Mouse (Mus musculus): Measurements from ENCODE around the gene Sp1. TPM values are rescaled to one million over a fixed set of nuclear protein-coding genes. Genes with fewer than 3 reads are reported as not detected.

Gene Sp1
- polyA plus RNA-seq, 1 experiment from 2014 or later = 10.0 TPM

DNA sequence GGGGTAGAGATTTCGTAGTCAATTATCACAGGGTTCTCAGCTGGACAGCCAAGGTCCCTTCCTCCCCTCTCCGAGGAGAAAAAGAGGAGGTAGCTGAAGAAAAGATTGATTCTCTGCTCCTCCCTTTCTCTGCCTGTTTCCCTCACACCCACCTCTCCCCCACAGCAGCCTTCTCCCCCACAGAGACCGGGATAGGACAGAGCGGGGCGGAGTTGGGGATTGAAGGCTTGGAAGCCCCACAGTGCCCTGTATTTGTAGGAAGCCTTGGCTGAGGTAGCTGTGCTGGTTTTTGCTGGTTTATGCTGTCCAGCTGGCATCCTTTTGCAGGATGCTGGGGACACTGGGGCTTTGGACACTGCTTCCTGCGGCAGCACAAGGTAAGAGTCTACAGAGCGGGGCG, 39.2 kb downstream of the Sp1 start, which contains the start of gene Amhr2:
Gene Amhr2, plus strand, starts transcription at position 222 of the 400 bp plus-strand sequence.
- H3K4me2 ChIP-seq (replicated peaks) = no peak within 1 kb of the TSS
- no peaks in the 10 kb centered on the region for H3K27me3 ChIP-seq
- no peak within 1 kb of the TSS for H3K4me3 ChIP-seq (replicated peaks)
- H3K36me3 ChIP-seq = no peaks in the 10 kb centered on the region
- no peak within 1 kb of the TSS for H3K9ac ChIP-seq
- 67% methylated on average over 8 of the region's 8 CpGs for WGBS
- H3K4me1 ChIP-seq = no peaks in the 10 kb centered on the region
- ATAC-seq (ENCODE audit: insufficient number of reproducible peaks, low FRiP score, low TSS enrichment, low read depth) = no peak
- no peaks in the 10 kb centered on the region for H3K9me3 ChIP-seq (replicated peaks)
- H3K27ac ChIP-seq (replicated peaks) = no peak within 1 kb of the TSS

DNA sequence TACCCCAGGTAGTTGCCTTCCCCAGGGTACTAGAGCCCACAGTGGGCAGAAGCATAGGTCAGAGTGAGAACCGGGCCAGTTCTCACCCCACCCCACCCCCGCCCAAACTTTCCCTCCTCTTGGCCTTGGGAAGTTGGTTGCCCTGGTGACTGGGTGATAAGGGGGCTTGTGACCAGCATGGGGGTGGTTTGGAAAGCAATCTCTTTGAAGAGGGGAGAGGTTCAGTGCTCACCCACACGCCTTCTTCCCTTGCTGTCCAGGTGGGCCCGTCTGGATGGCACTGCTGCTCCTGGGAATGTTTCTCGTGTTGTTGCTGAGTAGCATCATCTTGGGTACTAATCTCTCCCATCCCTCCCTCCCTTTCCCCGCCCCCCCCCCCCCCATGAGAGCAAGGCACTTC, 40.5 kb downstream of the Sp1 start:
- H3K27ac ChIP-seq (replicated peaks) = no peak overlapping the region
- H3K9me3 ChIP-seq (replicated peaks) = no peaks in the 10 kb centered on the region
- no peaks in the 10 kb centered on the region for H3K36me3 ChIP-seq
- no peak overlapping the region for H3K9ac ChIP-seq
- no peaks in the 10 kb centered on the region for H3K27me3 ChIP-seq
- H3K4me3 ChIP-seq (replicated peaks) = no peak overlapping the region
- H3K4me2 ChIP-seq (replicated peaks) = no peak overlapping the region
- H3K4me1 ChIP-seq = no peaks in the 10 kb centered on the region
- WGBS = 55% methylated on average over 5 of the region's 6 CpGs
- ATAC-seq (ENCODE audit: insufficient number of reproducible peaks, low FRiP score, low TSS enrichment, low read depth) = no peak

DNA sequence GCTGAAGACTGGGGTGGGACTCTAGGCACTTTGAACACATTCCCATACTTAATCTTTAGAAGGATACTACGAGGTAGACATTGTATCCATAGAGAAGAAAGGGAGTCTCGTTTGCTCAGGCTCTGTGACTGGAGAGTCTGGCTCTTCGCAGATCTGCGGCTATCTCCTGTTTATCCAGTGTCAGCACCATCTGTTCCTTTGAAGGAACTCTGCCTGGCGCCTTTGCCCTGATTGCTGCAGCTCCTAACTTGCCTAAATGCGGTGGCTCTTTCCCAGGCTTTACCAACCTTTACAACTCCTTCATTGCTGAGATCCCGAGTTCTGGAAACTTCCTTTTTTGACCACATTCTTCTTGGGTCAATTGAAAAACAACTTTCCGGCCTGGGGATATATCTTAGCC, 43.4 kb downstream of the Sp1 start:
- ATAC-seq (ENCODE audit: insufficient number of reproducible peaks, low FRiP score, low TSS enrichment, low read depth) = no peak
- no peaks in the 10 kb centered on the region for H3K4me1 ChIP-seq
- no peak overlapping the region for H3K27ac ChIP-seq (replicated peaks)
- no peak overlapping the region for H3K9ac ChIP-seq
- no peak overlapping the region for H3K4me3 ChIP-seq (replicated peaks)
- H3K9me3 ChIP-seq (replicated peaks) = no peaks in the 10 kb centered on the region
- no peaks in the 10 kb centered on the region for H3K27me3 ChIP-seq
- no peak overlapping the region for H3K4me2 ChIP-seq (replicated peaks)
- H3K36me3 ChIP-seq = no peaks in the 10 kb centered on the region
- WGBS = 69% methylated on average over 8 of the region's 8 CpGs

DNA sequence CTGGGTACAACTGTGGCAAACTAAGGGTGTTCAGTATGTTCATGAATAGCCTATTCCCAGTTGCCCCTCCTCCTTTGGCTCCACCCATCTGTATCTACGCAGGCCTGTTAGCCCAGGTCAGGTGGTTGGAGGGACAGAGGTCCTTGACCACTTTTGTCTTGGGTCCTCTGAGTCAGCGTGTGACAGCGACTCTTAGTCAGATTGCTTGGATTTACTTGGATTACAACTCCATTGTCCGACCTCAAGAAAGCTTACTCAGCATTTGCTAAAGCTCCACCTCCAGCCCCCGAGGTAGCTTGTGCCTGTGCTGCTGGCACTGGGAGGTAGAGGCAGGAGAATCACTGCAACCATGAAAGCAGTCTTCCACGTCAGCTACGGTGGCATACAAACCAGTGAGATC, 45.0 kb downstream of the Sp1 start:
- H3K36me3 ChIP-seq = no peaks in the 10 kb centered on the region
- H3K9ac ChIP-seq = no peak overlapping the region
- no peaks in the 10 kb centered on the region for H3K4me1 ChIP-seq
- no peak overlapping the region for H3K27ac ChIP-seq (replicated peaks)
- no peak overlapping the region for H3K4me2 ChIP-seq (replicated peaks)
- no peaks in the 10 kb centered on the region for H3K9me3 ChIP-seq (replicated peaks)
- no peak for ATAC-seq (ENCODE audit: insufficient number of reproducible peaks, low FRiP score, low TSS enrichment, low read depth)
- no peaks in the 10 kb centered on the region for H3K27me3 ChIP-seq
- no peak overlapping the region for H3K4me3 ChIP-seq (replicated peaks)
- whole genome bisulfite sequencing = 24% methylated on average over 7 of the region's 7 CpGs

DNA sequence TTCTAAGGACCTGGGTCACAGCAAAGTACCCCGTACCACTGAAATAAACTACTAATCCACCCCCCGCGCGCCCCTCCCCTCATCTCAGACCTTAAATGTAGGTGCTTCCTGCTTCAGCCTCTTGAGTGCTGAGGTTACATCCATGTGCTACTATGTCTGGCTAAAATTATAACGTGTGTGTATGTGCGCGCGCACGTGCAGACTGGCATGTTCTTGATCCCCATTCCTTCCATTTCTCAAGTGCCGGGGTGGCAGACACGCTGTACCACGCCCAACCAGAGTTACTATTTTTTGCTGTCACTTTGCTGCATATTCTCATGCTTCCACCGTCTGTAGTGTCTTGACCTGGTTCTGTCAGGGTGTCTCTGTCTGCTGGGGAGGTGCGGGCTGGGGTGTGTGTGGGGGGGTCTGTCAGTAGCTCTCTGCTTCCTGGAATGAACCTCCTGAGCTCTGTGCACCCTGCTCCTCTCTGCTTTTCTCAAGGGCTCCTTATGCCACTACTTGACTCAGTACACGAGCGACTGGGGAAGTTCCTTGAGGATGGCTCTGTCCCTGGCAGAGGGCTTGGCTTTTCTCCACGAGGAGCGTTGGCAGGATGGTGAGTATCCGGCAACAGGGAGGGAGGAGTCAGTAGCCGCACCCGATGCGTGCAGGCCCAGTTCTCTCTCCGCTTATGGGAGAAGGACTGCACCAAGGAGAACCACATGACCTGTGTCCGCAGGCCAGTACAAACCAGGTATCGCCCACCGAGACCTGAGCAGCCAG, 45.9 kb downstream of the Sp1 start:
- H3K27me3 ChIP-seq = no peaks in the 10 kb centered on the region
- 73% methylated on average over 26 of the region's 26 CpGs for WGBS
- H3K27ac ChIP-seq (replicated peaks) = no peak overlapping the region
- H3K9ac ChIP-seq = no peak overlapping the region
- H3K9me3 ChIP-seq (replicated peaks) = no peaks in the 10 kb centered on the region
- H3K4me1 ChIP-seq = no peaks in the 10 kb centered on the region
- H3K36me3 ChIP-seq = no peaks in the 10 kb centered on the region
- no peak overlapping the region for H3K4me3 ChIP-seq (replicated peaks)
- H3K4me2 ChIP-seq (replicated peaks) = no peak overlapping the region
- ATAC-seq (ENCODE audit: insufficient number of reproducible peaks, low FRiP score, low TSS enrichment, low read depth) = no peak

DNA sequence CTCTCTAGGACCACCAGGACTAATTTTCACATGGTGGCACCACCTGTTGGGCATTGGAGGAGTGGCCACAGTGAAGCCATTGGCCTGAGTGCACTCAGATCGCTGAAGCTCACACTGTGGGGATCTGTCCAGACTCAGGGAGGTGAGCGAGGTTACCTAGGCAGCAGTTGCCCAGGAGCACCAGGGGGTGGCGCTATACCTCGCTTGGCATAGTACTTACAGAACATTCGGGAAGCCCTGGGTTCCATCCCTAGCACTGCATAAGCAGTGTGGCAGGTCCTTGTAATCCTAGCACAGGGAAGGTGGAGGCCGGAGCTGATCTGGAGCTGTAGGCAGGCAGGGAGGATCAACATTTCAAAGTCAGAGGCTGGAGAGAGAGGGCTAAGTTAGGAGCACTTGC, 50.0 kb downstream of the Sp1 start:
- H3K4me2 ChIP-seq (replicated peaks) = no peak overlapping the region
- H3K9me3 ChIP-seq (replicated peaks) = no peaks in the 10 kb centered on the region
- H3K27me3 ChIP-seq = no peaks in the 10 kb centered on the region
- no peaks in the 10 kb centered on the region for H3K36me3 ChIP-seq
- H3K4me3 ChIP-seq (replicated peaks) = no peak overlapping the region
- H3K4me1 ChIP-seq = peaks cover 19% of the 10 kb centered on the region
- 30% methylated on average over 6 of the region's 6 CpGs for WGBS
- H3K9ac ChIP-seq = no peak overlapping the region
- no peak overlapping the region for H3K27ac ChIP-seq (replicated peaks)
- no peak for ATAC-seq (ENCODE audit: insufficient number of reproducible peaks, low FRiP score, low TSS enrichment, low read depth)

DNA sequence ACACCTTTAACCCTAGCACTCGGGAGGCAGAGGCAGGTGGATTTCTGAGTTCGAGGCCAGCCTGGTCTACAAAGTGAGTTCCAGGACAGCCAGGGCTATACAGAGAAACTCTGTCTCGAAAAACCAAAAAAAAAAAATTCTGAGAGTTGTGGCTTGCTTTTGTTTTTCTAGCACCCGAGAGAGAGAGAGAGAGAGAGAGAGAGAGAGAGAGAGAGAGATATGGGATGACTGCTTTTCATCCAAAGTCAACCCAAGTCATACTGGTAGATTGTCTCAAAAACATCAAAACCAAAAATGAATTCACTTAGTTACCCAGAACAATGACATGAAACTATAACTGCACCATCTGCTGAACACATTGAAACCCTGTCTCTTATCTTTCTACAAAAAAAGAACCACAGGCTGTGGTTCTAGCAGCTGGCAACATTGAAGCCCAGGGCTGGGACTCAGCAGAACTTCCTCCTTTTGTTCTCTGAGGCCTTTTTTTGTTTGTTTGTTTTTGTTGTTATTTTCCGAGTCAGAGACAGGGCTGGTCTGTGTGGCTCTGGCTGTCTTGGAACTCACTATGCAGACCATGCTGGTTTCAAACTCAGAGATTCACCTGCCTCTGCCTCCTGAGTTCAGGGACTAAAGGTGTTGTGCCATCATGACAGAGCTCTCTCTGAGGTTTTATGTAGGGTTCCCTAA, 52.2 kb downstream of the Sp1 start:
- no peaks in the 10 kb centered on the region for H3K9me3 ChIP-seq (replicated peaks)
- peak overlapping the region; percentile 51 for H3K4me3 ChIP-seq (replicated peaks)
- peaks cover 19% of the 10 kb centered on the region for H3K4me1 ChIP-seq
- 0 out of 2 replicates have a peak overlapping the region, but pooled peaks have one; percentile 12 for H3K27ac ChIP-seq (replicated peaks)
- no peak for ATAC-seq (ENCODE audit: insufficient number of reproducible peaks, low FRiP score, low TSS enrichment, low read depth)
- 66% methylated on average over 5 of the region's 5 CpGs for WGBS
- no peak overlapping the region for H3K9ac ChIP-seq
- H3K36me3 ChIP-seq = peaks cover 6% of the 10 kb centered on the region
- H3K4me2 ChIP-seq (replicated peaks) = peak overlapping the region; percentile 56
- H3K27me3 ChIP-seq = no peaks in the 10 kb centered on the region

DNA sequence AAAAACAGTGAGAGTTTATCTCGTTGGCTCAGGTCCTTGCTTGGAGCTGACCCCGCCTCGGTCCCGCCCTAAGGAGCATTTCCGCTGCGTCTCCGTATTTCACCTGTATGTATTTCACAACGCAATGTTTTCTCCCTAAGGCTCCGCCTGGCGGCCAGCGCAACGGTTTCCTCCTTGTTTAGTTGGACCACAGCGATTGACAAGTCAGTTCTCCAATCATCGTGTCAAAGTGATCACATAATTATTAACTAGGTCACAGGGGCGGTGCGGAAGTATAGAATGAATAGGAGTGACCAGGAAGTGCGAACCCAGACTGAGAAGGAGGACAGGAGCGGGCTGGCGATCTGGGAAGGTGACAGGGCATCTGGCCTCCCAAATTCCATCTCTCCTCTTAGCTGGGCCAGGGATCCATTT, 53.0 kb downstream of the Sp1 start, which contains the start of gene Prr13:
Gene Prr13, plus strand, starts transcription at position 125 of the 414 bp plus-strand sequence.
- WGBS = under 1% methylated on average over 19 of the region's 19 CpGs
- peak within 1 kb of the TSS; percentile 27 for H3K9ac ChIP-seq
- ATAC-seq (ENCODE audit: insufficient number of reproducible peaks, low FRiP score, low TSS enrichment, low read depth) = peak; percentile 83
- H3K4me1 ChIP-seq = peaks cover 19% of the 10 kb centered on the region
- H3K27ac ChIP-seq (replicated peaks) = peak within 1 kb of the TSS; percentile 12; the same call in 1 of the 2 replicates
- no peaks in the 10 kb centered on the region for H3K27me3 ChIP-seq
- H3K9me3 ChIP-seq (replicated peaks) = no peaks in the 10 kb centered on the region
- peak within 1 kb of the TSS; percentile 56 for H3K4me2 ChIP-seq (replicated peaks)
- H3K36me3 ChIP-seq = peaks cover 8% of the 10 kb centered on the region
- peak within 1 kb of the TSS; percentile 51 for H3K4me3 ChIP-seq (replicated peaks)

DNA sequence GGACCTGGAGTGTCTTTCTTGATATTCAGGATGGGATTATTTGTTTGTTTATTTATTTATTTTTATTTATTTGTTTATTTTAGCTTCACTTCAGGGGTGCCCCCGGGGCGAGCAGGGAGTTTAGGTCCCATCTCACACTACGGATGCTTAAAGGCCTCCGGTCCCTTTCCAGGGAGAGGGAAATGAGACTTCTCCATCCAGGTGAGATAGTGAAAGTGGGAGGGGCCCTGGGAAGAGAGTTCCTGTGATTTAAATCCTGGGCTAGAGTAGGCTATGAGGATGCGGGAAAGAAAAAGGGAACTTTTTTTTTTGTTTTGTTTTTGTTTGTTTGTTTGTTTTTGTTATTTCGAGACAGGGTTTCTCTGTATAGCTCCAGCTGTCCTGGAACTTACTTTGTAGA, 53.4 kb downstream of the Sp1 start:
- no peaks in the 10 kb centered on the region for H3K9me3 ChIP-seq (replicated peaks)

DNA sequence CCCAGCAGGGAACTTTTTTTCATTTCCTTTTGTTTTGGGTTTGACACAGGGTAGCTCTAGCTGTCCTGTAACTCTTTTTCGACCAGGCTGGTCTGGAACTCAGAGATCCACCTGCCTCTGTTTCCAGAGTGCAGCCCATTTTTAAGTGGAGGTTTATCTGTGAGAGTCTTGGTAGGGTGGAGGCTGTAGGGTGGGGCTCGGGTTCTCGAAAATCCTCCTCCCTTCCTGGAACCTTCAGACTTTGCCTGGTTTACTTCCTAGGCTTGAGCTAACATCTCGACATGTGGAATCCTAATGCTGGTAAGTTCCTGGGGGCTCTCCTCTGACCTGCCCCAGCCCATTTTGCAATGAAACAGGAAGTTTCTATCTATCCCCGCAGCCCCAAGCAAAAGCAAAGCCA, 53.9 kb downstream of the Sp1 start:
- 60% methylated on average over 5 of the region's 5 CpGs for WGBS
- no peak for ATAC-seq (ENCODE audit: insufficient number of reproducible peaks, low FRiP score, low TSS enrichment, low read depth)
- no peaks in the 10 kb centered on the region for H3K27me3 ChIP-seq
- H3K9me3 ChIP-seq (replicated peaks) = no peaks in the 10 kb centered on the region
- no peak overlapping the region for H3K9ac ChIP-seq
- H3K4me3 ChIP-seq (replicated peaks) = peak overlapping the region; percentile 51
- peaks cover 8% of the 10 kb centered on the region for H3K36me3 ChIP-seq
- peaks cover 19% of the 10 kb centered on the region for H3K4me1 ChIP-seq
- H3K27ac ChIP-seq (replicated peaks) = no peak overlapping the region
- peak overlapping the region; percentile 56 for H3K4me2 ChIP-seq (replicated peaks)

More for the DNA sequence above, 53.4 kb downstream of the Sp1 start:
- peak overlapping the region; percentile 51 for H3K4me3 ChIP-seq (replicated peaks)
- 29% methylated on average over 6 of the region's 6 CpGs for WGBS
- H3K9ac ChIP-seq = peak overlapping the region; percentile 27
- 0 out of 2 replicates have a peak overlapping the region, but pooled peaks have one; percentile 12 for H3K27ac ChIP-seq (replicated peaks)
- peak overlapping the region; percentile 56 for H3K4me2 ChIP-seq (replicated peaks)
- H3K27me3 ChIP-seq = no peaks in the 10 kb centered on the region
- peaks cover 8% of the 10 kb centered on the region for H3K36me3 ChIP-seq
- ATAC-seq (ENCODE audit: insufficient number of reproducible peaks, low FRiP score, low TSS enrichment, low read depth) = no peak
- H3K4me1 ChIP-seq = peaks cover 19% of the 10 kb centered on the region

DNA sequence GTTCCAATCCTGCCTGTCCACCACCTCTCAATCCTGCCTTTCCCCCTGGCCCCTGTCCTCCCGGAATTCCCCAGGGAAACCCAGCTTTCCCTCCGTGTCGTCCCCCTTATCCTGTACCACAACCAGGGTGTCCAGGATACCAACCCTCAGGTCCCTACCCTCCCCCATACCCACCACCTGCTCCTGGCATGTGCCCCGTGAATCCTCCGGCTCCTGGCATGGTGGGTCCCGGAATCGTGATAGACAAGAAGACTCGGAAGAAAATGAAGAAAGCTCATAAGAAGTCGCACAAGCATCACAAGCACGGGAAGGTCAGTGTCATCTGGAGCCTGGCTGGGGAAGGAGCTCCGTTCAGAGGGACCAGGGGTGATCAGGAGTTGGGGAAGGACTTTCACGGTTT, 54.5 kb downstream of the Sp1 start:
- H3K4me3 ChIP-seq (replicated peaks) = no peak overlapping the region
- no peak overlapping the region for H3K4me2 ChIP-seq (replicated peaks)
- no peak overlapping the region for H3K9ac ChIP-seq
- no peaks in the 10 kb centered on the region for H3K9me3 ChIP-seq (replicated peaks)
- H3K36me3 ChIP-seq = peaks cover 8% of the 10 kb centered on the region
- peaks cover 19% of the 10 kb centered on the region for H3K4me1 ChIP-seq
- 76% methylated on average over 12 of the region's 12 CpGs for WGBS
- H3K27ac ChIP-seq (replicated peaks) = no peak overlapping the region
- H3K27me3 ChIP-seq = no peaks in the 10 kb centered on the region
- no peak for ATAC-seq (ENCODE audit: insufficient number of reproducible peaks, low FRiP score, low TSS enrichment, low read depth)

All from embryonic facial prominence, embryonic 15.5 days (tissue).